Mouse (Mus musculus): ENCODE results near the gene Cog8. TPM values are rescaled to one million over a fixed set of nuclear protein-coding genes. Genes with fewer than 3 reads are reported as not detected.
"Not testable (repeated sequence)": the region's sequence is repeated elsewhere in the genome, so short reads cannot be mapped to it uniquely, and the experiment has no call there.

The Cog8 gene
- polyA plus RNA-seq, 1 experiment from 2014 or later, result 34.2 TPM

DNA sequence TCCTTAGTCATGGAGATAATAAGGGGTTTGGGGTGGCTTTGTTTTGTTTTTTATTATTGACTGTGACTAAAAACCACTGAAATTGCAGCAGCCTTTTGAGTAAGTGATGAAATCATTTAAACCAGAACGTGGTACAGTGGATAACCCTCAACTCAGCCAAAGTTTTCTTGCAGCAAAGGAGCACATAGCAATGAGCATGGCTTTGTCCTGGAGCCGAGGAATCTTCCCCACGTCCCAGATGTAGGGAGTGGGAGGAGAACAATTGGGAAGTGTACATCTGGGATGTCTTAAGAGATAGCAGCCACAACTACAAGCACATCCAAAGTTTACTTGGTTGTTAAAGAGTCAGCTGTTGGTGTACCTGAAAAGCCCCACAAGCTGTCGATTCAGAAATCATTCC, 59.1 kb downstream of the Cog8 start:
- Histone ChIP-seq H3K4me1 (ENCODE audit: control insufficient read depth, insufficient read depth, low read length) (no peaks in the 10 kb centered on the region), H3K27me3 (replicated peaks; ENCODE audit: control insufficient read depth, insufficient read depth, low read length) (no peaks in the 10 kb centered on the region), H3K27ac (ENCODE audit: low read depth, low read length) (no peak overlapping the region), H3K36me3 (ENCODE audit: control insufficient read depth, insufficient read depth, low read length) (no peaks in the 10 kb centered on the region), H3K4me3 (ENCODE audit: low read depth, low read length) (no peak overlapping the region), H3K4me2 (ENCODE audit: low read length) (no peak overlapping the region), H3K9ac (ENCODE audit: low read length) (no peak overlapping the region), H3K9me3 (replicated peaks; ENCODE audit: control insufficient read depth, low read length) (no peaks in the 10 kb centered on the region)
- no peak for ATAC-seq
- no peak for DNase-seq (ENCODE audit: low spot score)
- WGBS, result 70% methylated on average over 4 of the region's 4 CpGs

DNA sequence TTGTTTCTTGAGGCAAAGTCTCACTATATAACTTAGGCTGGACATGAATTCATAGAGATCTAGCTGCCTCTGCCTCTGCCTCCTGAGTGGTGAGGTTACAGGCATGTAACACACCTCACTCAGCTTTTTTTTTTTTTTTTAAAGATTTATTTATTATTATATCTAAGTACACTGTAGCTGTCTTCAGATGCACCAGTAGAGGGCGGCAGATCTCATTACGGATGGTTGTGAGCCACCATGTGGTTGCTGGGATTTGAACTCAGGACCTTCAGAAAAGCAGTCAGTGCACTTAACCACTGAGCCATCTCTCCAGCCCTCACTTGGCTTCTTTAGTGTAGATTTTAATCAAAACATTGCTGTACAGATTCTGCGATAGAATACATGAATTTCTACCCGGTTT, 60.1 kb downstream of the Cog8 start:
- H3K27ac ChIP-seq (ENCODE audit: low read depth, low read length); DNase-seq (ENCODE audit: low spot score); H3K4me3 ChIP-seq (ENCODE audit: low read depth, low read length); ATAC-seq; H3K27me3 ChIP-seq (replicated peaks; ENCODE audit: control insufficient read depth, insufficient read depth, low read length); H3K36me3 ChIP-seq (ENCODE audit: control insufficient read depth, insufficient read depth, low read length); H3K9me3 ChIP-seq (replicated peaks; ENCODE audit: control insufficient read depth, low read length); H3K4me1 ChIP-seq (ENCODE audit: control insufficient read depth, insufficient read depth, low read length); H3K4me2 ChIP-seq (ENCODE audit: low read length); H3K9ac ChIP-seq (ENCODE audit: low read length): not testable (repeated sequence)
- 89% methylated on average over 4 of the region's 4 CpGs for WGBS

Small RNAs within 50 kb of the gene (microRNA-seq; reads per million reads assigned to microRNA genes)
- 1.3 reads per million, percentile 3 among the genes with 10 or more reads in this experiment for gene Mir7075

Other genes with a start within 250 kb of the Cog8 start
- gene Has3, start 186.4 kb downstream of the Cog8 start, polyA plus RNA-seq (2014; fragmentation: Nextera tagmentation; extraction: Ambion mirVana), result 1.4 and 1.8 TPM in 2 replicates
- gene Utp4, start 163.1 kb downstream of the Cog8 start, polyA plus RNA-seq (2014; fragmentation: Nextera tagmentation; extraction: Ambion mirVana), result 52.7 and 55.2 TPM in 2 replicates
- gene Sntb2, start 120.9 kb downstream of the Cog8 start, polyA plus RNA-seq (2014; fragmentation: Nextera tagmentation; extraction: Ambion mirVana), result 2.3 and 2.9 TPM in 2 replicates
- 131 and 153 TPM in 2 replicates for gene Vps4a, start 25.5 kb downstream of the Cog8 start, polyA plus RNA-seq (2014; fragmentation: Nextera tagmentation; extraction: Ambion mirVana)
- gene Pdf, start 8.1 kb downstream of the Cog8 start, polyA plus RNA-seq (2014; fragmentation: Nextera tagmentation; extraction: Ambion mirVana), result 21.7 and 26.8 TPM in 2 replicates
- gene Nip7, start 188 bp upstream of the Cog8 start, polyA plus RNA-seq (2014; fragmentation: Nextera tagmentation; extraction: Ambion mirVana), result 97.0 and 106 TPM in 2 replicates
- gene Tmed6, start 9.0 kb upstream of the Cog8 start, polyA plus RNA-seq (2014; fragmentation: Nextera tagmentation; extraction: Ambion mirVana), result not detected in 2 replicates
- 19.2 and 19.9 TPM in 2 replicates for gene Terf2, start 39.9 kb upstream of the Cog8 start, polyA plus RNA-seq (2014; fragmentation: Nextera tagmentation; extraction: Ambion mirVana)
- gene Cyb5b, start 94.0 kb upstream of the Cog8 start, polyA plus RNA-seq (2014; fragmentation: Nextera tagmentation; extraction: Ambion mirVana), result 108 and 118 TPM in 2 replicates
- gene Nfat5, start 236.8 kb upstream of the Cog8 start, polyA plus RNA-seq (2014; fragmentation: Nextera tagmentation; extraction: Ambion mirVana), result 3.4 and 5.3 TPM in 2 replicates